Mouse (Mus musculus) spleen, adult 2 months (tissue): ENCODE data around the gene Slain2. TPM values are rescaled to one million over a fixed set of nuclear protein-coding genes. Genes with fewer than 3 reads are reported as not detected.

Experiments
- DNase-seq, 2 experiments: peaks; one replicate each; pipeline versions ENCODE4 v3.0.0 to v3.0.0-alpha.2; 2012 to 2021; ENCODE audit warnings: low spot score in 2 of 2, low read depth in 1 of 2
- H3K27ac ChIP-seq: fragments of 200-500 bp; 2 replicates; pipeline ENCODE4 v1.5.1; 2012; ENCODE audit warnings: low read length, inconsistent platforms; ENCODE audit not compliant: insufficient read depth
- H3K27me3 ChIP-seq: fragments of 200-500 bp; 2 replicates; pipeline ENCODE4 v1.6.1; 2012; ENCODE audit warnings: mild to moderate bottlenecking, moderate library complexity, low read length, inconsistent platforms; ENCODE audit not compliant: control insufficient read depth, insufficient read depth
- H3K36me3 ChIP-seq: fragments of 200-500 bp; 2 replicates; pipeline ENCODE4 v1.6.1; 2012; ENCODE audit warnings: mild to moderate bottlenecking, low read length, inconsistent platforms; ENCODE audit not compliant: control insufficient read depth, insufficient read depth
- H3K4me1 ChIP-seq: fragments of 200-500 bp; 2 replicates; pipeline ENCODE4 v1.6.1; 2011; ENCODE audit warnings: inconsistent platforms; ENCODE audit not compliant: control insufficient read depth, insufficient read depth, insufficient read length
- H3K4me3 ChIP-seq: fragments of 200-500 bp; 2 replicates; pipeline ENCODE4 v1.5.1; 2011; ENCODE audit warnings: mild to moderate bottlenecking, inconsistent platforms; ENCODE audit not compliant: insufficient read depth, insufficient read length; ENCODE audit errors: extremely low read depth
- CTCF ChIP-seq: fragments of 200-500 bp; IDR thresholded peaks from 2 replicates; pipeline ENCODE4 v1.5.1; 2011; ENCODE audit warnings: mild to moderate bottlenecking, inconsistent platforms; ENCODE audit not compliant: insufficient read depth, insufficient read length, insufficient replicate concordance; ENCODE audit errors: extremely low read depth
- POLR2A ChIP-seq: fragments of 200-500 bp; IDR thresholded peaks from 2 replicates; pipeline ENCODE4 v1.6.1; 2011; ENCODE audit warnings: low read depth, low read length, inconsistent platforms
- WGBS: fragments of 180-500 bp; shearing (Covaris S2); methylation state at CpG from one replicate; pipeline ENCODE4 v1.1.7; 2018; 5-methylcytosine and 5-hydroxymethylcytosine counted together
- polyA plus RNA-seq: library from polyadenylated mRNA; depleted of rRNA; stranded (reverse); fragments of >200 nt; gene quantifications from 2 replicates; pipeline ENCODE4 v1.2.3, GENCODE M21; 2012; rRNA removed

The Slain2 gene
- 10.8 and 11.1 TPM in 2 replicates for polyA plus RNA-seq

DNA sequence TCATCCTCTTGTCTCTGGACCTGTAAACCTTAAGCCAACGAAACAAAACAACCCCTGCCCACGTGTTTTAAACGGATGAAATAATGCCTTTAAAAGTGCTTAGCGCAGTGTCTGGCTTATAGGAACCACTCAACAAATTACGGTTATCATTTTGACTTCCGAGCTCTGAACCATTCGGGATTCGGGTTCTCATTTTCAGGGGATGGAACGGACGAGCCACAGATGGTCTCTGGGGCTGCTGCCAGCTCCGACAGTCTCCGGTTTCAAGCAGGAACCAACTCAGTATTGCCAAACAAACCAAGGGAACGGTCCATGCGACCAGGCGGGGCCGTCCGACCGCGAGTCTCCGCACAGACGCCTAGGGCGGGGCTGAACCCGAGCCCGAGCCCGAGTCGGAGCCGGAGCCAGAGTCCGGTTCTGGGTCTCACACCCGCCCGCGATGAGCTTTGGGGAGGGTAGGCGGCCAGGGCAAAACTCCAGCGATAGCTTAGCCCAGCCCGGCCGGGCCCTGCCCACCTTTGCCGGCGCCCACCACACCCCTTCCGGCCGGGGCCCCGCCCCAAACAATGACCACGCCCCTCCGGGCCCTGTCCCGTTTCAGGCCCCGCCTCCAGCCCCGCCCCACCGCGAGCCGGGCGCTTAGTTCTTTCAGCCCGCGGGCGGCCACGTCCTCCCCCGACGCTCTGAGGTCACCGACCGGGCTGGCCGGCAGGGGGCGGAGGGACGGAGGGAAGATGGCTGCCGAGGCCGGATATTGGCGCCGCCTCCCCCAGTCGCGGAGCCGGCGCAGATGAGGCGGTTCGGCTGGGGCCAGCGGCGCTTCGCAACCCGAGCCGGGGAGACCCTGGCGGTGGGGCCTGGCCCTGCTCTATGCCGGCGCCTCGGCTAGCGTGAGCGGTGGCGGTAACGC, at the start of gene Slain2:
TSS of gene Slain2 (plus strand) at position 657 of the 910 bp plus-strand sequence.
- peak; percentile 91 to 99 for DNase-seq
- no peaks in the 10 kb centered on the region for H3K36me3 ChIP-seq
- 1% methylated on average over 75 of the region's 83 CpGs for WGBS
- H3K27ac ChIP-seq = peak within 1 kb of the TSS; percentile 95
- H3K4me3 ChIP-seq = peak within 1 kb of the TSS; percentile 99
- H3K4me1 ChIP-seq = peaks cover 10% of the 10 kb centered on the region; the same call in 1 of the 2 replicates
- H3K27me3 ChIP-seq = no peaks in the 10 kb centered on the region; the same call in 1 of the 2 replicates
- TF ChIP-seq POLR2A (peak; percentile 64), CTCF (0 out of 2 replicates have a peak, but pooled peaks have one; percentile 38)

DNA sequence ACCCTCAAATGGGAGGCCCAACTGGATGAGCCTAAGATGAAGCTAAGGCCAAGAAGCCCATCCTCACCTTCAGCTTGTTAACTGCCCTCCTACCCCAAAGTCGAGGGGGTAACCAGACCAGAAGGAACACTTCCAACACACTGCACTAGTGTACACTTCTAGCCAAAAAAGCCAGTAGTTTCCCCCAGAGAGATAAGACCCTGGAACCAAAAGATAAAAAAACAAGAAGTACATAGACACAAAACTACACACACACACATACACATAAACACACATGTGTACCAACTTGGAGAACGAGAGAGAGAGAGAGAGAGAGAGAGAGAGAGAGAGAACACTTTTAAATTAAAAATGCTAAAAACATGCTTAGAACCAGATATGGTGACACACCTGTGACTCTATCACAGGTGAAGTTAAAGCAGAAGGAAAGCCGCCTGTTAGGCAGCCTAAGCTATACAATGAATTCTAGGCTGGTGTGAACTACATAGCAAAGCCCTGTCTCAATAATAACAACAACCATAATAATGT, 49.4 kb upstream of the Slain2 start:
- H3K27me3 ChIP-seq = no peaks in the 10 kb centered on the region
- H3K4me3 ChIP-seq = no peak overlapping the region
- no peak for DNase-seq
- no peak overlapping the region for H3K27ac ChIP-seq
- TF ChIP-seq CTCF (no peak), POLR2A (no peak)
- H3K4me1 ChIP-seq = peaks cover 25% of the 10 kb centered on the region
- WGBS = 69% methylated on average over 3 of the region's 3 CpGs
- peaks cover 3% of the 10 kb centered on the region for H3K36me3 ChIP-seq

DNA sequence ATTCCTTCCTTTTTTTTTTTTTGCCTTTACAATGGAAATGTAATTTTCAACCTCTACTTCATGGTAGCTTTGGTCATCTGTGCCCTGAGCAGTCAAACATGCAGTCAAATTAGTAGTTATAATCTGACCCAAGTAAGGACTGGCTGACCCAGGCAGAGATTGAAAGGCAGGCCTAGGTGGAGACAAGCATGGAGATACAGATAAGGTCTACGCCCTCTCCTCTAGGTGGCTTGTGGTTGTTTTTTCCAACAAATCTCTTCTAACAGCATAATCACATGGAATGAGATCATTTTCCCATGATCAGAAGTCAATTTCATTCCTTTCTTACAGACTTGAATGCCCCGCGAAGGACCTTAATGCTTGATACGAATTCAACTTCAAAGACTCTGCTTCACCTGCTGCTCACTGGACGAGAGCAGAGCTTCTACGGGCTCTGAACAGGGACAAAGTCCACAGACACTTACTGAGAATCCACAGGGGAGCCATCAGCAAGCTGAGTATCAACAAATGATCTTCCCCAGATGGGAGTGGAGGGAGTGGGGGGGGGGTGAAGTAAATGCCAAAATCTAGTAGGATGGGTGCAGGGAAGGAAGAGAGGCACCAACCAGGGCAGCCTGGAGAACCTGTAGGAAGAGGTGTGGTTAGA, 47.7 kb upstream of the Slain2 start:
- Histone ChIP-seq H3K4me1 (peaks cover 23% of the 10 kb centered on the region), H3K36me3 (peaks cover 3% of the 10 kb centered on the region), H3K27me3 (no peaks in the 10 kb centered on the region), H3K27ac (no peak overlapping the region), H3K4me3 (no peak overlapping the region)
- TF ChIP-seq POLR2A (no peak), CTCF (no peak)
- WGBS = 73% methylated on average over 6 of the region's 6 CpGs
- no peak for DNase-seq

DNA sequence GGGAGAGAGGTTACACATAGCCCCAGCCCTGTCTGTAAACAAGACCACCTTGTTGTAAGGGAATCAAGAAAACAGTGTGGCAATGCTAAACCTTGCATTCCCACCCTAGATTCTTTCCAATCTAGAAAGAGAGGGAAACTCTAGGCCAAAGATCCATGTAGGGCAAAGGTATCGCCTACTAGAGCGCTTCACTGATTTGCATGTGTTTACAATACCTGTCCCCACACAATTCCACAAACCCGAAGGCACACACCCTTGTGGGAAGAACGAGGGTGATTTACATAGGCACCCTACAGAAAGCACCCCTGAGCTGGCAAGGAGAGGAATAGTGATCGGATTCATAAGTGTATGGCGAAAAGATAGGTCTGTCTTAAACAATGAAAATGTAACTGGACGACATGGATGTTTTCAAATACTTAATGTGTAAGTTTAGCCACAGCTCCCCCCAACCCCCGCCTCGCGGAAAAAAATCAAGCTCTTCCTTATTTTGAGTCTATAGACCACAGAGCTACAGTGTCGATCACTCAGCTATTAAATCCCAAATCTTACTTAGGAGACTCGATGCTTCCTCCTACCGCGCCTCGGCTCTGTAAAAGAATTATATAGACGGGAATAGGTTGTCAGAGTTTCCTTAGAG, 47.0 kb upstream of the Slain2 start:
- Histone ChIP-seq H3K27ac (no peak overlapping the region), H3K27me3 (no peaks in the 10 kb centered on the region), H3K4me3 (peak overlapping the region; percentile 98), H3K36me3 (peaks cover 3% of the 10 kb centered on the region), H3K4me1 (peaks cover 15% of the 10 kb centered on the region)
- 21% methylated on average over 16 of the region's 16 CpGs for WGBS
- DNase-seq = peak in 1 of 2 experiments; percentile 59
- TF ChIP-seq CTCF (no peak), POLR2A (no peak)

DNA sequence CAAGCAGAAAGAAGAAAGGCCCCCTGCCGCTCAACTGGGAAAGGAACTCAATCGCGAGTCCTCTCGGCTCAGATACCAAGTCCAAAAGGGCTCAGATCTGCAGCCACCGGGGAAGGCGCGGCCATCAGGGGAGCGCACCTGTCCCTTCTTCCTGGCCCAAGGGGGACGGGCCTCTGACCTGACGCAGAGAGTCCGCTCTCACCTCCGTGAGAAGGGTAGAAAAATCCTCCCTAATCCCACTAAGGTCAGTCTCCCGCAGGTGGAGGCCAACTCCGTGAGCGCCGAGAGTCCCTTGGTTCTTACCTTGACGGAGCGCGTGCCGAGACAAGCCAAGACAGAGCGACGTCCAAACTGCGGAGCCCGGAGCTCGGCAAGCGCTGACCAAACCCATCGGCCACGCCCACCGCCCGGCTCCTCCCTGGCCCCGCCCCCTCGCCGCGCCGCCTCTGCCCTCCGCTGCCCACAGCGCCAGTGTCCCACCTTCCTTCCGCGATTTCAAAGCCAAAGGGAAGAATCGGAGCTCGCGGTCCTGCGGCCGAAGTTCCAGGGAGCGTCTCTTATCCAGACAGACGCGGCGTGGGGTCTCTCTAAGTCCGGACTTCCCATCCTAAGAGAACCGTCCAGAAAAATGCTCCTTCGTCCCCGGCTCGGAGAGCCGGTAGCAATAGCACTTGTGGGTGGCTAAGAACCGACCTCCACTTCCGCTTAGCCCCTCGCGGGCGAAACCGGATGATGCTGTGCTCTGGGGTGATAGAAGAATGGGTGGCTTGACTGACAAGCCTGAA, 45.8 kb upstream of the Slain2 start, which contains the start of gene Tec:
TSS of gene Tec (minus strand) at position 393 of the 785 bp plus-strand sequence.
- TF ChIP-seq POLR2A = peak; percentile 79
- no peak for TF ChIP-seq CTCF
- Histone ChIP-seq H3K27ac (peak within 1 kb of the TSS; percentile 94), H3K4me3 (peak within 1 kb of the TSS; percentile 98), H3K27me3 (no peaks in the 10 kb centered on the region), H3K4me1 (peaks cover 13% of the 10 kb centered on the region), H3K36me3 (peaks cover under 1% of the 10 kb centered on the region)
- DNase-seq = peak; percentile 67 to 95
- under 1% methylated on average over 60 of the region's 60 CpGs for WGBS
